Mouse (Mus musculus) heart, adult 18-20 months (tissue): ENCODE results near the gene Nsf. TPM values are rescaled to one million over a fixed set of nuclear protein-coding genes. Genes with fewer than 3 reads are reported as not detected.

Experiments
- DNase-seq, 2 experiments: peaks; one replicate each; pipeline ENCODE4 v3.0.0; 2021 to 2022; ENCODE audit warnings: mixed read lengths in 1 of 2
- total RNA-seq, 2 experiments: library from RNA; stranded (reverse); gene quantifications; 2 replicates each; pipeline ENCODE4 v1.2.3; 2021

The Nsf gene
- total RNA-seq, 2 experiments from 2014 or later, result 23.8 to 33.2 TPM

DNA sequence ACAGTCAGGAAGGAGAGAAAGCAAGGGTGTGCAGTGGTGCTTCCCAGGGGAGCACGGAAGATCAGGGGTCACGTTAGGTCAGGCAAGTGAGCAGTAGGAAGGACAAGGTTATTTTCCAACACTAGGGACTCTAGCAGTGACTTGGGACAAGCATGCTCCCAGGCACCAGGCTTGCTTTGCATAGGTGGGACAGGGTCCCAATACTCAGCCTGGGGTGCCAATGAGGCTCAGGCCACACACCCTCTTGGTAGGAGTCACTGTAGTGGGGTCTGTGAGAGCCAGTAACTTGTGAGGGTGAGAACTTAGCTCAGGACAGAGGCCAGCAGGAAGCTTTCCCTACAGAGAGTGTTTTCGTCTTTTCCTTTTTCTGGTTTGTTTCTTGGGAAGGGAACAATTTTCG lies 121.5 kb downstream of the Nsf start:
- no peak for DNase-seq

DNA sequence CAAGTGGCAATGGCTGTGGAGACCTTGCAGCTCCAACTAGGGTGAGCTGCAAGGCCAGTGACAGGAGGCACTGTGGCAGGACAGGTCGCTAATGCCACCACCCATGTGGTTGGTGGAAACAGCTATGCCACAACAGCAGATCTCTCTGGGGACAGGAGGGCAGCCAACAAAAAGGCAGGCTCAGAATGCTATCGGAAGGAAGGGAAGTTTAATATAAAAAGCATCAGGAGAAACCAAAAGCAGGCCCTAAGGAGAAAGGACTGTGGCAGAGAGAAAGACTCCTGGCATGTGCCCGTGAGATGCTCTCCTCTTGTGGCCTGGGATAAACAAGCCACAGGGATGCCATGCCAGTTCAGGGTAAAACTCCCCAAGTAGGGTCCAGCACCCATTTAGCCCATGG lies 122.1 kb downstream of the Nsf start:
- no peak for DNase-seq

DNA sequence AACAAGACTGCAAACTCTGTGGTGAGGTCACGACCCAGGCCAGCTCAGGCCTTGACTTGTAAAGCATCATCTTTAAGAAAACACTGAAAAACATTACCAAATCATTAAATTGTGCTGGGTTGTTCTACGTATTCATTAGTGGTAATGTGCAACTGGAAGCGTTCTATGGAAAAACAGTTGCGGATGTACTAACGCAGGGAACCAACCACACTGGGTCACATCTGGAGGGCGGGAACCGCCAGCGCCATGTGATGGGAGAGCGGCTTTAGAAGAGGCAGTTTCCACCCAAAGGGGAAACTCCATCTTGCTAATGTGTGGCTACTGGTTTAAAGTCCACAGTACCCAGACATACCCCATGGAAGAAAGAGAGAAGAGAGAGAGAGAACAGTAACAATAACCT lies 123.4 kb downstream of the Nsf start:
- no peak for DNase-seq

- DNase-seq, result no peak
These were observed 123.9 kb downstream of the Nsf start for GRCm38 (mm10) chr11:103829956-103830355.

- DNase-seq, result no peak
These were observed 125.0 kb downstream of the Nsf start for GRCm38 (mm10) chr11:103828866-103829265.

DNA sequence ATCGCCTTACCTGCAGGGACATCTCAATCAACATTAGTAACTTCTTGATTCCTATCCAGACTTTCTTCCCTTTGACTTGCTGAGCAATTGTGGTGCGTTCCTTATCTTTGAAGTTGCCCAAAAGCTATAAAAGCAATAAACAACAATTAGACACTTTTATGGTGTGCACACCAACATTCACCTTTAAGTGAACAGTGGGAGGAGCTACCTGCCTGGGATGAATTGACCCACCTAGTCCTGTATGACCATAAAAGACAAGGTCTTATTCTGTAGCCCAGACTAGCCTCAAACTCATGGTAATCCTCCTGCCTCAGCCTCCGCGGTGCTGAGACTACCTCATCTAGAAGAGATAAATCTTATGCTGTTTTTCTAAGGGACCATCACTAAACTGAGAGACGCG lies 126.7 kb downstream of the Nsf start:
- no peak for DNase-seq

DNA sequence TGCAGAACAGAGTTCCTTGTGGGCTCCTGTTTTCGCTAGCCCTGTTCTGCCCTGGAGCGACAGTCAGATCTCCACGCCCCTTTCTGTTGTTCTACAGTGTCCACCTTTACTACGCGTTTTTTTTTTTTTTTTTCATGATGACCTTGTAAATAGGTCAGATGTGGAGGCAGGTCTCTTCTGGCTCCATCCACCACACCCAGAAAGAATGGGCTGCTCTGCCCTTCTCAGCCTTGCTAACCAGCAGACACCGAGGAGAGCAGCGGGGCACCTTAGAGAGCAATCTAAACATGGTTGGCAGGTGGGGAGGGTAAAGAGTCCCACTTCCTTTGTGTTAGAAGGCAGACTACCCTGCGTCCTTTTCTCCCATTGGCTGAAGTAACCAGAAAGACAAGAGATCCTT lies 137.1 kb downstream of the Nsf start:
- DNase-seq, result no peak

DNA sequence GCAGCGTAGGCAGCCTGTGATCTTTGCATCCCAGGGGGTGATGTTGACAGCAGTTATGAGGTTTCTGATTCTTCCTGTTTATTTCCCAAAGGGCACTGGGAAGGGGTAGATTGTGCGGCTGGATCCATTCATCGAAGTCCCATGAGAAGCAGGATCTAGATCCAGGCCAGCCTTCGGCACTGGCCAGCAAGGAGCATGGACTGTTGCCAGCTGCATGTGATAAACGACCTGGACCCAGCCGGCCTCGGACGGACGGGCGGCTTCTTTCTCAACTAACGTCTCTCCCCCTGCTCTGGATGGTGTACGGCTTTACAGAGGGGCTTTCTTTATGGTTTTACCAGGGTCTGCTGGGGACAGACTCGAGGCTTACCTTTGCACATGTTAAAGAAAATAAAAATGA lies 137.9 kb downstream of the Nsf start:
- DNase-seq, result peak; percentile 16 to 22

DNA sequence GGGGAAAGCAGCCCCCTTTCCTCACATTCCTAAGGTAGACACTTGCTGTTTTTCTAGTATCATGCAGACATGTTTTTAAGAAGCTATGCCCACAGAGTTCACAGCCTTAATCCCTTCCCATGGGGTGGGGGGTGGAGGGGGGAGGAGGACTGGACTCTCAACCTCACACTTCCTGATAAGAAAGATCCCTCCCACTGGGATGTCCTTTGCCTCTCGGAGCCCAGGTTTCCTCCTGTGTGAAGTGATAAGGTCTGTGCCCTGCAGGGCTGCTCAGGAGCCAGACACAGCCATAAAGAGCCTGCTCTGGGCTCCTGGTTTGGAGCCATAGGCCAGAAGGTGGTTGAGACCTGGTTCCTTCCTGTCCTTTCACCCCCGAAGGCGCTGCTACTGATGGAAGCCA lies 139.0 kb downstream of the Nsf start:
- DNase-seq, result no peak

DNA sequence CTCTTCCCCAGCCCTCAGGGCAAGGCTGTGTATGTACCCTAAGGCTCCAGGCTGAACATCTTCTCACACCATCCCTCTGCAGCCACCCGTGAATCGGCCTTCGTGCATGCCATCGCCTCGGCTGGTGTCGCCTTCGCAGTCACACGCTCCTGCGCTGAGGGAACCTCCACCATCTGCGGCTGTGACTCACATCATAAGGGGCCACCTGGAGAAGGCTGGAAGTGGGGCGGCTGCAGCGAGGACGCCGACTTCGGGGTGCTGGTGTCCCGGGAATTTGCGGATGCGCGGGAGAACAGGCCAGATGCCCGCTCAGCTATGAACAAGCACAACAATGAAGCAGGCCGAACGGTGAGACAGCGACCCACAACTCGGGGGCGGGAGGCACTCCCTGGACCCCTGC lies 142.6 kb downstream of the Nsf start:
- no peak for DNase-seq

- no peak for DNase-seq
These were observed 143.2 kb downstream of the Nsf start for GRCm38 (mm10) chr11:103810631-103811030.

- DNase-seq, result no peak
These were observed 144.0 kb downstream of the Nsf start for GRCm38 (mm10) chr11:103809611-103810598.

- DNase-seq, result no peak
These were observed 144.9 kb downstream of the Nsf start for GRCm38 (mm10) chr11:103808771-103809610.

DNA sequence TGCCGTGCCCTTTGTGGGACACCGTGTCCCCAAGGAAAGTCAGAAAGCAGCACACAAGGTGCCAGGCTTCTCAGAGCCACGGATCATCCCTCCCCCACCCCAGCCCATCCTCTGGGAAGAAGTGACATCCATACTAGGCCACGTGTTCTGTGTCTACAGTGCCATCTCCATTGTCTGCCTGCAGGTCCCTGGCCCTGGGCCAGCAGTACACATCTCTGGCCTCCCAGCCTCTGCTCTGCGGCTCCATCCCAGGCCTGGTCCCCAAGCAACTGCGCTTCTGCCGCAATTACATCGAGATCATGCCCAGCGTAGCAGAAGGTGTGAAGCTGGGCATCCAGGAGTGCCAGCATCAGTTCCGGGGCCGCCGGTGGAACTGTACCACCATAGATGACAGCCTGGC lies 145.9 kb downstream of the Nsf start:
- DNase-seq, result no peak

DNA sequence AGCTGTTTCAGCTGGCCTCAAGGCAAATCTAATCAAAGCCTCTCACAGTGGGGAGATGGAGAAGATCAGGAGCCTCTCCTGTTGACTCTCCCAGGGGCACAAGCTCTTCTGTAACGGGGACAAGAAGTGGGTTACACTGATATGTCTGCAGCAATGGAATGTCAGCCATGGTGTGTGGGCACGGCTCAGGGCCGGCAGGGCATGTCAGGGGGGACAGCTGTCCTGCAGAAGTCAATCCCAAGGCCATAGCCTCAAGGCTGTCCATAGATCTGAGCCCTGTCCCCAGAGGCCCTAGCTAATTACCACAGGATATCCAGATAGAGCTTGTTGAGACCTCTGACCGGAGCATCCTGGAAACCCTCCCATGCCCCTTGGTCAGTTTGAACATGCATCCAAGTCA lies 149.1 kb downstream of the Nsf start:
- DNase-seq, result no peak

- DNase-seq, result no peak
These were observed 149.7 kb downstream of the Nsf start for GRCm38 (mm10) chr11:103804126-103804525.

GRCm38 (mm10) chr11:103801128-103801527 lies 152.7 kb downstream of the Nsf start:
- no peak for DNase-seq

DNA sequence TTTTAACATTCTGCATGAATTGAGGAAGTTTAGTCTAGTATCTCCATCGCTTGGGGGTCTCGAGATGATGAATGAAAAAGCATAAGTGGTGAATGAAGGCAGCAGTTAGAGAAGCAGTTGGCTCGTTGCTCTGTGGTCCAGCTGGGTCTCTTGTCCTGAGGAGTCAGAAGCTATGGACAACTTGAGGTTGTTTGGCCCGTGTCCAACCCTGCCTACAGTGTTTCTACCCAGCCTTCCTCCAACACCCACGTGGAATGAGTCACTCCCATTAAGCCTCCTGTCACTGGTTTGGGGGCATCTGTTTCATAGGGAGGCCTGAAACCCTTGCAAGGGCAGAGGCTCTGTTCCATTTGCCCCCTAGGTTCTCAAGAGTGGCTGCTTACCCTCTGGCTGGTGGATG lies 163.9 kb downstream of the Nsf start:
- no peak for DNase-seq

DNA sequence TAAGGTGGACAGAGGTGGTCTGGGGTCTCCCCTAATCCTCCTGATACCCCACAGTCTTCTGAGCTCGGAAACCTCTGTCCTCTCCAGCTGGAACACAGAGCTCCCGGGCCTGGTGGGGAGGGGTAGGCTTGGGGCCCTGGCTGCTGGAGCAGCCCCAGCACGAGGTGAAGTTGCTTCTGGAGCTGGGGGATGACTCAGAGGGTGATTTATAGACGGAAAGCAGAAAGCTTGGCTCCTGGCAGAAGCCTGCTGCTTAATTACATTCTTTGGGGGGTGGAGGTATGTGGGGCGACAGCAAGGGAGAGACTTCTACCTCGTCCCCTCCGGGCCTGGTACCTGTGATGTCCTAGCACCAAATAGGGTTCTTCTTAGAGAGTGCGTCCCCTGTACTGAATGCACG lies 173.7 kb downstream of the Nsf start:
- no peak for DNase-seq

GRCm38 (mm10) chr11:103774228-103774530 lies 179.7 kb downstream of the Nsf start:
- no peak for DNase-seq

DNA sequence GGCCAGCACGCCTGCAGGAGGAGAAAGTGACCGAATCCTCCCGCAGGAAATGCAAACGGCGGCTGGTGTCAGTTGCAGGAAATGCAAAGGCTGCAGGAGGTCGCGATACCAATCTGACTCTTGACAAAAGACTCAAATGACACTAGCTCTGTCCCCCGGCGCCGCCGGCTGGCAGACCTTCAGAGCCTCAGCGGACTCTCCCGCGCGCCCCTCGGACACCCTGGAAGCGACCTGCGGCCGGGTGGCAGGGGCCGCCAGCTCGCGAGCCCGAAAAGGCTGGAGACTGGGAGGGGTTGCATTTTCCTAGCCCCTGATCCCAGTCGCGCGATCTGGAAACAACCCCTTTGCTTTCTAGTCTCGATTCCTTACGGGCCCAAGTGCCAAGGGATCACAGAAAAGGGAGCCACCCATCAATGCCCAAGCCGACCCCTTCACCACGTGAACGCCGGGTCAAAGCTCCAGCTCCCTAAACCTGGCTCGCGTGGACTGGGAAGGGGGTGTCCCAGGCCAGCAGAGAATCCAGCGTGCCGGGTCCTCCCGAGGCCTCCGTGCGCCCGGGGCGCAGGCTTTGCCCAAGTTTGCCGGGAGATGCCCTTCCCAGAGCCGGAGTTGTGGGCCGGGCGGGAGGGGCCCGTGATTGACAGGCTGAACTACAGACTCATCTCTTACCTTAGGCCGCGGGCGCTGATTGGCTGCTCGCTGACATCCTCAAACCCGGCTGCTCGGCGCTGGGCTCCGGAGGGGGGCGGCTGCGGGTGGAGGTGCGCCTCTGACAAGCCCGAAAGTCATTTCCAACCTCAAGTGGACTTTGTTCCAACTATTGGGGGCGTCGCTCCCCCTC lies 180.2 kb downstream of the Nsf start, which contains the start of gene Wnt3:
Gene Wnt3 (plus strand): TSS at position 764 of the 841 bp plus-strand sequence.
- no peak for DNase-seq
